Mouse (Mus musculus) kidney, adult 8-10 months (tissue): ENCODE data around the gene Cenpp.
A peak's percentile ranks its signal among the peaks of the same experiment; 100 is the strongest.

Experiments
- DNase-seq, 2 experiments: peaks; one replicate each; pipeline ENCODE4 v3.0.0; 2022

Cenpp gene

GRCm38 (mm10) chr13:49460276-49460675 lies 192.3 kb downstream of the Cenpp start:
- DNase-seq, result no peak

DNA sequence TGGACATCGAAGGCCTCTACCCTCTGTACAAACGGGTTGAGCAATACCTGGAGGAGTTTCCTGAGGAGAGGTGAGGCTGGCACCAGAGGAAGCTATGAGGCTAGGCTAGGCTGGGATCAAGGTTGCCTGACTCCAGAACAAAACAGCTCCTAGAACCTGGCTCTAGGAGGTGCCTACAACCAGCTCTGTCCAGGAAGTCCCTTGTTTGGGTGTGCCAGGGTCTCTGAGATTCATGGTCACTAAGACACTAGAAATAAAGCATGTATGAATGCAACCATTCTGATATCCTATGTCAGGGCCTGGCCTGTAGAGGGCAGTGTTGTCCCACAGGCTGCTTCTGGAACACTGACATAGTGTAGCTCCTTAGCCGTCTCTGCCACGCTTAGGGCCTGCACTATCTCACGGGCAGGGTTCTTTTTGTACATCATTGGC lies 203.3 kb downstream of the Cenpp start:
- peak; percentile 60 to 78 for DNase-seq

- DNase-seq, result no peak
Observed at GRCm38 (mm10) chr13:49444451-49444850, 208.1 kb downstream of the Cenpp start.

GRCm38 (mm10) chr13:49436170-49436569 lies 216.4 kb downstream of the Cenpp start:
- no peak for DNase-seq

DNA sequence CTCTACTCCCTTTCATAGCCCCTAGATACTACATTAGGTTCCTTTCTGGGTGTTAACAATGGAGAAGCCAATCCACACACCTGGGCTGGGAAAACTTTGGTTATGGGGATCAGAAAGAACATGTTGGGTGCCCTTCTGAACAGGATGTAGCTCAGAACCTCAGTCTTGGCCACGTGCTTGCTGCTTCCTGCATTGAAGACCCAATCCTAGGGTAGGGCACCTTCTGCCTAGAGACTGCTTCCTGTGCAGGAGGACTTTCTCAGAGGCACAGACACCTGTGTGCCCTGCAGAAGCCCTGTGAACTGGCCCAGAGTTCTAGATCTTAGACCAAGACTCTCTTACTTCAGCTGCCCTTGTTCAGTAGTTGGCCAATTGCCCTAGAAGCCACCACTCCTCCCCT lies 216.8 kb downstream of the Cenpp start:
- no peak for DNase-seq

DNA sequence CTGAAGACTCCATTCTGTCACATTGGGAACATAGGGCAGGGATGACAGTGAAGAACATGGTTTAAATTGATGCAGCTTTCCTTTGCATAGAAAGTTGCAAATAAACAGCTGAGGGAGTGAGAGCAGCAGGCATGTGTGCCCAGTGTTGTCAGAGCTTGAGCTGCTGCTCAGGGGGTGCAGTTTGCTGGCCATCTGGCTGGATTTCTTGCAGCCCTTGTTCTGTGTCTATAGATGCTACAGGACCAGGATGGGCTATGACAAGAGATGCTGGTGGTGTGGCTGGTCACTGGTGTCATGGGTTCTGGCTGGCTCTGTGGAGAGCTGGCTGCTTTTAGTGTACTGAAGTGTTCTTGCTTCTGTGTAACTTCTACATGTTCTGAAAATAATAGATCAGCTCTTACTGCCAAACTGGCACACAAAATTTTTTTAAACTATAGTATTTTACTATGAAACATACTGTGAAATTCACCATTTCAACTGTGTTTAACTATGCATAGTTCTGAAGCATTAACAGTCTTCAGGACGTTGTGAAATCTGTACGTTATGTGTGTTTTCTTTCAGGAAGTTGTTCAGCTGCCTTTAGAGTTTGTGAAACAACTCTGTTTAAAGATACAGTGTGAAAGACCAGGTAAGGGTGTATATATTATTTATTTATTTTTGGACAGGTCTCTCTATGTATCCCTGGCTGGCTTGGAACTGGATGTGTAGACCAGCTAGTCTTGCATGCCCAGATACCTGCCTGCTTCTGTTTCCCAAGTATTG lies 219.1 kb downstream of the Cenpp start:
- no peak for DNase-seq

DNA sequence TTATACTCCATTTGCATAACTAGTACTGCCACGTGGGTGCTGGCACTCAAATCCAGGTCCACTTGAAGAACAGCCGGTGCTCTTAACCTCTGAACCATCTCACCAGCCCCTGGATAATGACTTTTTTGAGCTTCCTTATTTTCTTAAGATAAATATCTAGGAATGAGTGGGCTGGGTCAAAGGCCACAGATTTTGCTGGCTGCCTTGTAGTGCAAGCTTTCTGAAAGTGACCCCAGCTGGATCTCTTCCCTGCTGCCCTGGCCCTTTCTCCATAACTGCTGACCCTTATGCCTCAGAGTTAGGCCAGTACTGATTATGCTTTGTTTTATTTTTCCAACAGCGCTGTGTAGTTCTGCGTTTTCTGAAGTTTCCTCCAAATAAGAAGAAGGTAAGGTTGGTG lies 222.1 kb downstream of the Cenpp start:
- peak; percentile 32 to 33 for DNase-seq

GRCm38 (mm10) chr13:49428042-49428675 lies 224.4 kb downstream of the Cenpp start:
- DNase-seq, result no peak

DNA sequence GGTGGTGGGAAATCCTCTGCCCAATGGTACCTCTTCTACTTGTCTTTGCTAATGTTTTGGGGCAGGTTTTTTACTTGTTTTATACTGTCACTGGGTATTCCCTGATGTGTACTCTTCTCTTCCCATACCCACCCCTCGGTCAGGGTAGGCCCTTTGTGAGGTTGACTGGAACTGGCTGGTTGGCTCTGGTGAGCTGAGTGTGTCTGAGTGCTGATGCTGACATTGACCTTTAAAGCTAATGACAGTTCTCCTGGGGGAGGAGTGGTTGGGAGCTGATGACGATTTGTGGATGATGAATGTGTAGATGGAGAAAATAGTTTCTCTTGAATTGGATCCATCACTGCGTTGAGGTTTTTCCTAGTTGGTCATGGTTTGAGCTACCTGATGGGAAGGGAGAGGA lies 225.8 kb downstream of the Cenpp start:
- no peak for DNase-seq

DNA sequence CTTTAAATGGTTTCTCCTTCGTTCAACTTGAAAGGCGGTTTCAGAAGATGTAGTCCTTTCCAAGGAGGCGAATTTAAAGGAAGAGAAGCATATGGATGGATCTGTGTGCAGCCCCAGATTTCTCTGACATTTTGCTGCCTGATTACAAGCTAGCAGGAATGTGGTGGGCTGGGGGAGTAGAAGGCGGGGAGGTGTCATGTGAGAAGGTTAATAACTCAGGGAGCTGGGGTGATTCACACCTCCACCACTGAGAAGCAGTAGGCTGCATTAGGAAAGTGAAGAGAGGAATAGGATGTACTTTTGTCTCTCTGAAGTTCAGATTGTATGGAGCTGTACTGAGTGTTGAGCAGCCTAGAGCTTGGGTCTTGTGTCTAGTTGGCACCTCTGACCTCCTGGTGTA lies 230.6 kb downstream of the Cenpp start:
- no peak for DNase-seq

GRCm38 (mm10) chr13:49421606-49421917 lies 231.0 kb downstream of the Cenpp start:
- no peak for DNase-seq

GRCm38 (mm10) chr13:49420754-49421605 lies 231.6 kb downstream of the Cenpp start, which contains the start of gene Ippk:
Gene Ippk, plus strand, starts transcription at chr13:49421249.
- peak; percentile 99 for DNase-seq
